Mouse (Mus musculus): Measurements from ENCODE around the gene Sipa1. TPM values are rescaled to one million over a fixed set of nuclear protein-coding genes. Genes with fewer than 3 reads are reported as not detected.

Gene Sipa1
- polyA plus RNA-seq, 1 experiment from 2014 or later: 8.0 TPM

DNA sequence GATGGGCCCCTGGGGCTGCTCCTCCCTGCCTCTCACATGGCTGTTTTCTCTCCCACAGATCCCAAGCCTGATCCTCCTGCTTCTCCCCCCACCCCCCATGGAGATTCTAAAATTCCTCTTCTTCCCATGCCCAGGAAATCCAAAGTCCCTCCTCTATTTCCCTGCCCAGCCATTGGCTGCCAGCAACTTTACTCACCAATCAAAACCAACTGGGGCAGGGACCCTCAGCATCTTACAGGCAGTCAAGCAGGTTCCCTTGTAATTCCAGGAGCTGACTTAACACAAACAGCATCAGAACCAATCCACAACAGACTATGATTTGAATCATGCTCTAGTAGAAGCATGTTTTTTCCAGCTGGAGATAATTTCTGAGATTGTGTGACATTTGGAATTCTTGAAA is 33.6 kb downstream of the Sipa1 start:
- H3K4me1 ChIP-seq (replicated peaks; ENCODE audit: control insufficient read depth, insufficient read depth): no peaks in the 10 kb centered on the region
- no peaks in the 10 kb centered on the region for H3K27me3 ChIP-seq (ENCODE audit: control insufficient read depth, insufficient read depth, low read length)
- TF ChIP-seq EP300 (optimal IDR thresholded peaks at IDR 0.05) (no peak), CTCF (IDR thresholded peaks at IDR 0.05; ENCODE audit: low read depth) (no peak)
- no peak overlapping the region for H3K4me2 ChIP-seq (replicated peaks; ENCODE audit: low read depth)
- no peak for DNase-seq (ENCODE audit: low spot score)
- H3K9ac ChIP-seq (ENCODE audit: low read length): no peak overlapping the region
- no peak overlapping the region for H3K4me3 ChIP-seq (ENCODE audit: low read depth, low read length)
- no peak overlapping the region for H3K27ac ChIP-seq (replicated peaks)
- no peak for ATAC-seq (ENCODE audit: low FRiP score, low TSS enrichment)
- H3K9me3 ChIP-seq (ENCODE audit: control insufficient read depth, low read length): no peaks in the 10 kb centered on the region
- no peaks in the 10 kb centered on the region for H3K36me3 ChIP-seq (ENCODE audit: control insufficient read depth, insufficient read depth, low read length)

DNA sequence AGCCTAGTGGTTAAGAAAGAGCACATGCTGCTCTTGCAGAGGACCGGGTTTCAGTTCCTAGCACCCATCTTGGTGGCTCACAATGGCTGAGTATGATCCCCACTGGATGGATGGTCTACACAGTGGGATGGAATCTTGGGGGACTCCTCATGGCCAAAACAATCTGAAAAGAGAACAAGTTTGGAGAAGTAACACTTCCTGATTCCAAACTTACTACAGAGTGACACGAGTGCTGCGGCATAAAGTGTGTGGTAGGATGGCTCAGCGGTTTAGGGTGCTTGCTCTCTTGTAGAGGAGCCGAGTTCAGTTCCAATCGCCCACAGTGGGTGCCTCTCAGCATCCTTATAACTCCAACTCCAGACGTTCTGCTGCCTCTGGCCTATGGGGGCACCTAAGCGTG is 38.2 kb downstream of the Sipa1 start:
- ATAC-seq (ENCODE audit: low FRiP score, low TSS enrichment) (no peak), DNase-seq (ENCODE audit: low spot score) (no peak)
- WGBS: 88% methylated on average over 8 of the region's 8 CpGs
- no peaks in the 10 kb centered on the region for H3K4me1 ChIP-seq (replicated peaks; ENCODE audit: control insufficient read depth, insufficient read depth)
- H3K27me3 ChIP-seq (ENCODE audit: control insufficient read depth, insufficient read depth, low read length): no peaks in the 10 kb centered on the region
- no peak overlapping the region for H3K4me2 ChIP-seq (replicated peaks; ENCODE audit: low read depth)
- no peak overlapping the region for H3K4me3 ChIP-seq (ENCODE audit: low read depth, low read length)
- H3K9ac ChIP-seq (ENCODE audit: low read length): no peak overlapping the region
- H3K27ac ChIP-seq (replicated peaks): no peak overlapping the region
- TF ChIP-seq CTCF (IDR thresholded peaks at IDR 0.05; ENCODE audit: low read depth) (no peak), EP300 (optimal IDR thresholded peaks at IDR 0.05) (no peak)
- H3K9me3 ChIP-seq (ENCODE audit: control insufficient read depth, low read length): no peaks in the 10 kb centered on the region
- H3K36me3 ChIP-seq (ENCODE audit: control insufficient read depth, insufficient read depth, low read length): no peaks in the 10 kb centered on the region

DNA sequence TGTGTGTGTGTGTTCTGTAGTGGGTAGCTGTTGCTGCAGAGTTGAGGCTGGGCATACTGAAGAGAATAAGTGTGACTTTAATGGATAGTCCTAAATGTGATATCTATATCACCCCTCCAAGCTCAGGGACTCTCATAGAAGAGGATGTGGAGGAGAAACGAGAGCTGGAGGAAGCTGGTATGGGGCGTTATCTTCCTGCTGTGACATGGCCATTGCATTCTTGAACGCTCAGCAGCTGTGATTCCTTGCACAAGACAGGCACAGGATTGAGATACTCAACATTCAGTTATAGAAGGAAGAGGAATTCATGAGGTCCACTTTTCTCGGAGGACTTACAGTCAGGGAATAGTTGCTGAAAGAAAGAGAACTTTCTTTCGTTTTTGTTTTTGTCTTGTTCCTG is 41.6 kb downstream of the Sipa1 start:
- Histone ChIP-seq H3K27me3 (ENCODE audit: control insufficient read depth, insufficient read depth, low read length) (no peaks in the 10 kb centered on the region), H3K27ac (replicated peaks) (no peak overlapping the region), H3K4me3 (ENCODE audit: low read depth, low read length) (no peak overlapping the region), H3K36me3 (ENCODE audit: control insufficient read depth, insufficient read depth, low read length) (no peaks in the 10 kb centered on the region), H3K9ac (ENCODE audit: low read length) (no peak overlapping the region), H3K4me1 (replicated peaks; ENCODE audit: control insufficient read depth, insufficient read depth) (no peaks in the 10 kb centered on the region), H3K4me2 (replicated peaks; ENCODE audit: low read depth) (no peak overlapping the region), H3K9me3 (ENCODE audit: control insufficient read depth, low read length) (no peaks in the 10 kb centered on the region)
- TF ChIP-seq CTCF (IDR thresholded peaks at IDR 0.05; ENCODE audit: low read depth) (no peak), EP300 (optimal IDR thresholded peaks at IDR 0.05) (no peak)
- 74% methylated on average over 5 of the region's 5 CpGs for WGBS
- DNase-seq (ENCODE audit: low spot score) (no peak), ATAC-seq (ENCODE audit: low FRiP score, low TSS enrichment) (no peak)

DNA sequence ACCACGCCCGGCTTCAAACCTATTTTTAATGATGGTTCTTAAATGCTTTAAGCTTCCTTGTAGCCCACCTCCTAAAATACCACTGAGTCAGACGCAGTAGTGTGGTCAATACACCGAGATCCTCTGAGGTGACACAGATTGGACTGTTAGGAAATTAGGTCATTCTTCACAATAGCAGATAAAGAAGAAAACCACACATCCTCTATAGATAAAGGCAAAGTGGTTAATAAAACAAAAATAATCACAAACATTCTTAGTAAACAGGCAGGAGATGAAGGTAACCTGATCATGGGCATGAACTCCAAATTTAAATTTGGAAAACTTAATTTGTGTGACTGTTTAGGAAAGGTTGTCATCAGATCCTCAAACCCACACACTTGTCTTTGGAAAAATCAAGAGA is 43.5 kb downstream of the Sipa1 start:
- WGBS: 84% methylated on average over 4 of the region's 4 CpGs
- no peak overlapping the region for H3K27ac ChIP-seq (replicated peaks)
- H3K4me3 ChIP-seq (ENCODE audit: low read depth, low read length): no peak overlapping the region
- TF ChIP-seq EP300 (optimal IDR thresholded peaks at IDR 0.05) (no peak), CTCF (IDR thresholded peaks at IDR 0.05; ENCODE audit: low read depth) (no peak)
- no peaks in the 10 kb centered on the region for H3K27me3 ChIP-seq (ENCODE audit: control insufficient read depth, insufficient read depth, low read length)
- DNase-seq (ENCODE audit: low spot score) (no peak), ATAC-seq (ENCODE audit: low FRiP score, low TSS enrichment) (no peak)
- no peak overlapping the region for H3K4me2 ChIP-seq (replicated peaks; ENCODE audit: low read depth)
- H3K9ac ChIP-seq (ENCODE audit: low read length): no peak overlapping the region
- H3K36me3 ChIP-seq (ENCODE audit: control insufficient read depth, insufficient read depth, low read length): no peaks in the 10 kb centered on the region
- H3K4me1 ChIP-seq (replicated peaks; ENCODE audit: control insufficient read depth, insufficient read depth): no peaks in the 10 kb centered on the region
- H3K9me3 ChIP-seq (ENCODE audit: control insufficient read depth, low read length): no peaks in the 10 kb centered on the region

DNA sequence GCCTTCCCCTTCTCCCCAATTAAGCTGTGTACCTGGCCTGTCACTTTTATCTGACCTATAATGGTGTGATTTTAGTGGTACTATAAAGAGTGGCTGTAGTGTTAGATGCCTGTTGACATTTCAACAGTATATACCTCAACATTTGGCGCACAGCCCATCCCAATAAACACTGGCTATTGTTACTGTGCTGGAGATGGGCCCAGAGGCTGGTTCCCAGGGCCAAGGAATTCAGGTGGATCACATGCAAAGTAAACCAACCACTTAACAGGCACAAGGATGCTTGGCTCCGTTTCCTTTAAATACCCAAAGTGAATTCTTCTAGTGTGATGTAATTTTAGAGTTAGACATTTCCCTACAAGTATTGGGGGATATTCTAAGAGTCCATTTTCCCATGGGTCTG is 48.6 kb downstream of the Sipa1 start:
- DNase-seq (ENCODE audit: low spot score) (no peak), ATAC-seq (ENCODE audit: low FRiP score, low TSS enrichment) (no peak)
- H3K4me2 ChIP-seq (replicated peaks; ENCODE audit: low read depth): no peak overlapping the region
- H3K9ac ChIP-seq (ENCODE audit: low read length): no peak overlapping the region
- WGBS: 51% methylated on average over 2 of the region's 2 CpGs
- TF ChIP-seq EP300 (optimal IDR thresholded peaks at IDR 0.05): no peak
- no peak for TF ChIP-seq CTCF (IDR thresholded peaks at IDR 0.05; ENCODE audit: low read depth)
- H3K27me3 ChIP-seq (ENCODE audit: control insufficient read depth, insufficient read depth, low read length): no peaks in the 10 kb centered on the region
- no peak overlapping the region for H3K27ac ChIP-seq (replicated peaks)
- no peaks in the 10 kb centered on the region for H3K36me3 ChIP-seq (ENCODE audit: control insufficient read depth, insufficient read depth, low read length)
- no peaks in the 10 kb centered on the region for H3K9me3 ChIP-seq (ENCODE audit: control insufficient read depth, low read length)
- H3K4me3 ChIP-seq (ENCODE audit: low read depth, low read length): no peak overlapping the region
- H3K4me1 ChIP-seq (replicated peaks; ENCODE audit: control insufficient read depth, insufficient read depth): no peaks in the 10 kb centered on the region

DNA sequence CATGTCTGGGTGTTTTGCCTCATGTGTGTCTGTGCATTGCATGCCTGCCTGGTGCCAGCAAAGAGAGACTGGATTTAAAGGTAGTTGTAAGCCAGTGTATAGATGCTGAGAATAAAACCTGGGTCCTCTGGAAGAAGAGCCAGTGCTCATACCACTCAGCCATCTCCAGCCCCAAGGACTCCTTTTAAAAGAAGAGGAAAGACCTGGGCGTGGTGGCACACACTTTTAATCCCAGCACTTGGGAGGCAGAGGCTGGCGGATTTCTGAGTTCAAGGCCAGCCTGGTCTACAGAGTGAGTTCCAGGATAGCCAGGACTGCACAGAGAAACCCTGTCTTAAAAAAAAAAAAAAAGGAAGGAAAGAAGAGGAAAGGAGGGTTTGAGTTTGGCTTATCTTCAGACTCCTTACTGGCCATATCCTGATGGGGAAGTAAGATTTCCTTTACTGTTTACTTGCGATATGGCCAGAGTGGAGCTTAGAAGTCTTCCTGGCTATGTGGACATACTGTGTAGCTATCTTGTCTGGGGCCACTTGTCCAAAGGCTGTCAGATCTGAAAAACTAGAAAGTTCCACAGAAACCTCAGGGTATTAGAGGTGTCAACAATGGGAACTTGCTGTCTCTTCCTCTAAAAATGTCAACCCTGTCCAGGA is 50.6 kb downstream of the Sipa1 start:
- H3K36me3 ChIP-seq (ENCODE audit: control insufficient read depth, insufficient read depth, low read length): peaks cover 2% of the 10 kb centered on the region; the same call in 1 of the 2 replicates
- TF ChIP-seq EP300 (optimal IDR thresholded peaks at IDR 0.05): no peak
- no peak for TF ChIP-seq CTCF (IDR thresholded peaks at IDR 0.05; ENCODE audit: low read depth)
- H3K4me2 ChIP-seq (replicated peaks; ENCODE audit: low read depth): no peak overlapping the region
- H3K27me3 ChIP-seq (ENCODE audit: control insufficient read depth, insufficient read depth, low read length): no peaks in the 10 kb centered on the region
- H3K9ac ChIP-seq (ENCODE audit: low read length): no peak overlapping the region
- 66% methylated on average over 3 of the region's 3 CpGs for WGBS
- no peaks in the 10 kb centered on the region for H3K9me3 ChIP-seq (ENCODE audit: control insufficient read depth, low read length)
- 0 out of 2 replicates have a peak, but pooled peaks cover 4% of the 10 kb centered on the region for H3K4me1 ChIP-seq (replicated peaks; ENCODE audit: control insufficient read depth, insufficient read depth)
- no peak overlapping the region for H3K27ac ChIP-seq (replicated peaks)
- no peak overlapping the region for H3K4me3 ChIP-seq (ENCODE audit: low read depth, low read length)
- DNase-seq (ENCODE audit: low spot score) (no peak), ATAC-seq (ENCODE audit: low FRiP score, low TSS enrichment) (no peak)

Measured in stomach, postnatal 0 days (tissue).